Mouse (Mus musculus): ENCODE measurements at regions not wholly inside any gene's neighbourhood (a gene's known extent, or its start where the extent isn't known, plus 50 kb on each side); places are given as distances from the start of the nearest gene placed in this dataset.

GRCm38 (mm10) chr3:103483316-103483715, 91.7 kb upstream of the Syt6 start:
- Histone ChIP-seq H3K4me3 (ENCODE audit: insufficient read depth, low read length) (no peak overlapping the region), H3K27ac (ENCODE audit: insufficient read depth, low read depth, low read length) (no peak overlapping the region), H3K4me1 (ENCODE audit: control insufficient read depth, insufficient read depth, low read length) (no peaks in the 10 kb centered on the region)
- TF ChIP-seq POLR2A (IDR thresholded peaks at IDR 0.05; ENCODE audit: borderline replicate concordance, low read depth, low read length) (no peak), CTCF (IDR thresholded peaks at IDR 0.05; ENCODE audit: low read depth, low read length) (no peak)

GRCm38 (mm10) chr3:103483762-103484161, 91.3 kb upstream of the Syt6 start:
- Histone ChIP-seq H3K4me3 (ENCODE audit: insufficient read depth, low read length) (no peak overlapping the region), H3K27ac (ENCODE audit: insufficient read depth, low read depth, low read length) (no peak overlapping the region), H3K4me1 (ENCODE audit: control insufficient read depth, insufficient read depth, low read length) (no peaks in the 10 kb centered on the region)
- TF ChIP-seq POLR2A (IDR thresholded peaks at IDR 0.05; ENCODE audit: borderline replicate concordance, low read depth, low read length): no peak
- no peak for TF ChIP-seq CTCF (IDR thresholded peaks at IDR 0.05; ENCODE audit: low read depth, low read length)

- peaks cover 5% of the 10 kb centered on the region; the same call in 1 of the 2 replicates for H3K4me1 ChIP-seq (ENCODE audit: control insufficient read depth, insufficient read depth, low read length)
- H3K4me3 ChIP-seq (ENCODE audit: insufficient read depth, low read length): no peak overlapping the region
- H3K27ac ChIP-seq (ENCODE audit: insufficient read depth, low read depth, low read length): no peak overlapping the region
- TF ChIP-seq CTCF (IDR thresholded peaks at IDR 0.05; ENCODE audit: low read depth, low read length): no peak
- TF ChIP-seq POLR2A (IDR thresholded peaks at IDR 0.05; ENCODE audit: borderline replicate concordance, low read depth, low read length): no peak
Observed at GRCm38 (mm10) chr3:103489786-103490185, 85.2 kb upstream of the Syt6 start.

- H3K4me3 ChIP-seq (ENCODE audit: insufficient read depth, low read length): no peak overlapping the region
- H3K4me1 ChIP-seq (ENCODE audit: control insufficient read depth, insufficient read depth, low read length): peaks cover 5% of the 10 kb centered on the region; the same call in 1 of the 2 replicates
- TF ChIP-seq CTCF (IDR thresholded peaks at IDR 0.05; ENCODE audit: low read depth, low read length): no peak
- TF ChIP-seq POLR2A (IDR thresholded peaks at IDR 0.05; ENCODE audit: borderline replicate concordance, low read depth, low read length): no peak
- no peak overlapping the region for H3K27ac ChIP-seq (ENCODE audit: insufficient read depth, low read depth, low read length)
Observed at GRCm38 (mm10) chr3:103490966-103491365, 84.1 kb upstream of the Syt6 start.

GRCm38 (mm10) chr3:103492211-103492610, 82.8 kb upstream of the Syt6 start:
- TF ChIP-seq POLR2A (IDR thresholded peaks at IDR 0.05; ENCODE audit: borderline replicate concordance, low read depth, low read length) (no peak), CTCF (IDR thresholded peaks at IDR 0.05; ENCODE audit: low read depth, low read length) (no peak)
- Histone ChIP-seq H3K4me1 (ENCODE audit: control insufficient read depth, insufficient read depth, low read length) (peaks cover 5% of the 10 kb centered on the region; the same call in 1 of the 2 replicates), H3K4me3 (ENCODE audit: insufficient read depth, low read length) (no peak overlapping the region), H3K27ac (ENCODE audit: insufficient read depth, low read depth, low read length) (no peak overlapping the region)

GRCm38 (mm10) chr3:103493623-103494022, 81.4 kb upstream of the Syt6 start:
- TF ChIP-seq POLR2A (IDR thresholded peaks at IDR 0.05; ENCODE audit: borderline replicate concordance, low read depth, low read length) (no peak), CTCF (IDR thresholded peaks at IDR 0.05; ENCODE audit: low read depth, low read length) (no peak)

GRCm38 (mm10) chr3:103494043-103494442, 81.0 kb upstream of the Syt6 start:
- TF ChIP-seq CTCF (IDR thresholded peaks at IDR 0.05; ENCODE audit: low read depth, low read length) (no peak), POLR2A (IDR thresholded peaks at IDR 0.05; ENCODE audit: borderline replicate concordance, low read depth, low read length) (no peak)
- Histone ChIP-seq H3K27ac (ENCODE audit: insufficient read depth, low read depth, low read length) (no peak overlapping the region), H3K4me3 (ENCODE audit: insufficient read depth, low read length) (no peak overlapping the region), H3K4me1 (ENCODE audit: control insufficient read depth, insufficient read depth, low read length) (peaks cover 12% of the 10 kb centered on the region)

More at GRCm38 (mm10) chr3:103493623-103494022, 81.4 kb upstream of the Syt6 start:
- H3K4me1 ChIP-seq (ENCODE audit: control insufficient read depth, insufficient read depth, low read length): peaks cover 9% of the 10 kb centered on the region
- no peak overlapping the region for H3K27ac ChIP-seq (ENCODE audit: insufficient read depth, low read depth, low read length)
- H3K4me3 ChIP-seq (ENCODE audit: insufficient read depth, low read length): no peak overlapping the region

- H3K4me1 ChIP-seq (ENCODE audit: control insufficient read depth, insufficient read depth, low read length): peaks cover 23% of the 10 kb centered on the region
- H3K4me3 ChIP-seq (ENCODE audit: insufficient read depth, low read length): no peak overlapping the region
- no peak overlapping the region for H3K27ac ChIP-seq (ENCODE audit: insufficient read depth, low read depth, low read length)
- TF ChIP-seq POLR2A (IDR thresholded peaks at IDR 0.05; ENCODE audit: borderline replicate concordance, low read depth, low read length) (no peak), CTCF (IDR thresholded peaks at IDR 0.05; ENCODE audit: low read depth, low read length) (no peak)
Observed at GRCm38 (mm10) chr3:103496083-103496482, 78.9 kb upstream of the Syt6 start.

GRCm38 (mm10) chr3:103496683-103497082, 78.3 kb upstream of the Syt6 start:
- Histone ChIP-seq H3K27ac (ENCODE audit: insufficient read depth, low read depth, low read length) (no peak overlapping the region), H3K4me3 (ENCODE audit: insufficient read depth, low read length) (no peak overlapping the region), H3K4me1 (ENCODE audit: control insufficient read depth, insufficient read depth, low read length) (peaks cover 24% of the 10 kb centered on the region)
- TF ChIP-seq POLR2A (IDR thresholded peaks at IDR 0.05; ENCODE audit: borderline replicate concordance, low read depth, low read length) (no peak), CTCF (IDR thresholded peaks at IDR 0.05; ENCODE audit: low read depth, low read length) (no peak)

- Histone ChIP-seq H3K4me1 (ENCODE audit: control insufficient read depth, insufficient read depth, low read length) (peaks cover 24% of the 10 kb centered on the region), H3K27ac (ENCODE audit: insufficient read depth, low read depth, low read length) (no peak overlapping the region), H3K4me3 (ENCODE audit: insufficient read depth, low read length) (no peak overlapping the region)
- TF ChIP-seq POLR2A (IDR thresholded peaks at IDR 0.05; ENCODE audit: borderline replicate concordance, low read depth, low read length): no peak
- no peak for TF ChIP-seq CTCF (IDR thresholded peaks at IDR 0.05; ENCODE audit: low read depth, low read length)
Observed at GRCm38 (mm10) chr3:103497696-103498095, 77.3 kb upstream of the Syt6 start.

- H3K27ac ChIP-seq (ENCODE audit: insufficient read depth, low read depth, low read length): no peak overlapping the region
- H3K4me3 ChIP-seq (ENCODE audit: insufficient read depth, low read length): no peak overlapping the region
- TF ChIP-seq POLR2A (IDR thresholded peaks at IDR 0.05; ENCODE audit: borderline replicate concordance, low read depth, low read length) (no peak), CTCF (IDR thresholded peaks at IDR 0.05; ENCODE audit: low read depth, low read length) (no peak)
- H3K4me1 ChIP-seq (ENCODE audit: control insufficient read depth, insufficient read depth, low read length): peaks cover 24% of the 10 kb centered on the region
Observed at GRCm38 (mm10) chr3:103498458-103498857, 76.6 kb upstream of the Syt6 start.
